In genomic region chr2:18672766-18673164, GRCm38 (mm10) we compare ENCODE assay signal across 7 mouse cellular contexts. TPM values are rescaled to one million over a fixed set of nuclear protein-coding genes. Genes with fewer than 3 reads are reported as not detected.
A peak's percentile ranks its signal among the peaks of the same experiment; 100 is the strongest.
DNase-seq lines count a peak whose midpoint lies in the region; ATAC-seq lines count a peak whose summit lies in the region.

No protein-coding gene starts in this region.

- ATAC-seq in lung, embryonic 16.5 days (ENCODE audit: low read depth), result no peak
- 0 out of 2 replicates have a peak, but pooled peaks have one; percentile 0 for ATAC-seq in hindbrain, embryonic 13.5 days (ENCODE audit: low FRiP score)
- ATAC-seq in monocyte, adult 5-6 weeks (replicated peaks; ENCODE audit: insufficient number of reproducible peaks, low FRiP score, low TSS enrichment, poor library complexity, severe bottlenecking), result no peak

- WGBS in lung, embryonic 16.5 days, result under 1% methylated on average over 11 of the region's 11 CpGs
- 1% methylated on average over 11 of the region's 11 CpGs for WGBS in hindbrain, embryonic 13.5 days
- 1% methylated on average over 11 of the region's 11 CpGs for WGBS in midbrain, embryonic 10.5 days

- H3K9ac ChIP-seq in lung, embryonic 16.5 days (ENCODE audit: low read length), result peak overlapping the region; percentile 87
- peak overlapping the region; percentile 99 for H3K9ac ChIP-seq in hindbrain, embryonic 13.5 days

- peak overlapping the region; percentile 99 for H3K27ac ChIP-seq in lung, embryonic 16.5 days (ENCODE audit: low read length)
- H3K27ac ChIP-seq in brown adipose tissue, adult 24 weeks (replicated peaks; ENCODE audit: low read depth, low read length), result peak overlapping the region; percentile 86
- H3K27ac ChIP-seq in hindbrain, embryonic 13.5 days, result peak overlapping the region; percentile 100
- peak overlapping the region; percentile 99 for H3K27ac ChIP-seq in midbrain, embryonic 10.5 days (replicated peaks)

- peaks cover 9% of the 10 kb centered on the region for H3K4me1 ChIP-seq in lung, embryonic 16.5 days (replicated peaks; ENCODE audit: control insufficient read depth, insufficient read depth, low read length)
- peaks cover 3% of the 10 kb centered on the region; the same call in 1 of the 2 replicates for H3K4me1 ChIP-seq in brown adipose tissue, adult 24 weeks (ENCODE audit: control insufficient read depth, insufficient read depth, insufficient read length, low read length)
- H3K4me1 ChIP-seq in hindbrain, embryonic 13.5 days (replicated peaks), result peaks cover 22% of the 10 kb centered on the region
- peaks cover 32% of the 10 kb centered on the region for H3K4me1 ChIP-seq in midbrain, embryonic 10.5 days

- no peak for DNase-seq in lung, adult 18-20 months
- DNase-seq in midbrain, embryonic 10.5 days (ENCODE audit: low spot score), result no peak
- DNase-seq in c-Kit-positive CD71-positive TER-119-positive erythroid progenitor cells, embryonic 14.5 days (ENCODE audit: low spot score), result no peak

- H3K27me3 ChIP-seq in lung, embryonic 16.5 days (ENCODE audit: control insufficient read depth, insufficient read depth, low read depth, low read length), result no peaks in the 10 kb centered on the region
- peaks cover 13% of the 10 kb centered on the region for H3K27me3 ChIP-seq in hindbrain, embryonic 13.5 days
- peaks cover 61% of the 10 kb centered on the region for H3K27me3 ChIP-seq in midbrain, embryonic 10.5 days (ENCODE audit: low read depth, poor library complexity, severe bottlenecking)

- no peaks in the 10 kb centered on the region for H3K36me3 ChIP-seq in lung, embryonic 16.5 days (ENCODE audit: control insufficient read depth, insufficient read depth, low read length)
- no peaks in the 10 kb centered on the region for H3K36me3 ChIP-seq in hindbrain, embryonic 13.5 days
- H3K36me3 ChIP-seq in midbrain, embryonic 10.5 days, result no peaks in the 10 kb centered on the region

- H3K9me3 ChIP-seq in lung, embryonic 16.5 days (ENCODE audit: control insufficient read depth, low read length), result no peaks in the 10 kb centered on the region
- H3K9me3 ChIP-seq in hindbrain, embryonic 13.5 days, result no peaks in the 10 kb centered on the region
- no peaks in the 10 kb centered on the region for H3K9me3 ChIP-seq in midbrain, embryonic 10.5 days (replicated peaks)

- H3K4me3 ChIP-seq in lung, embryonic 16.5 days (ENCODE audit: low read length), result peak overlapping the region; percentile 73
- H3K4me3 ChIP-seq in brown adipose tissue, adult 24 weeks (ENCODE audit: insufficient read depth, low read depth, low read length), result peak overlapping the region; percentile 95
- H3K4me3 ChIP-seq in hindbrain, embryonic 13.5 days, result peak overlapping the region; percentile 88
- H3K4me3 ChIP-seq in midbrain, embryonic 10.5 days, result peak overlapping the region; percentile 81

- peak overlapping the region; percentile 66 for H3K4me2 ChIP-seq in lung, embryonic 16.5 days (ENCODE audit: low read depth, low read length)
- peak overlapping the region; percentile 68 for H3K4me2 ChIP-seq in hindbrain, embryonic 13.5 days

RNA-seq across cellular contexts. Expression of gene Commd3, which starts 0.6 kb away (rescaled TPM):
- 201 and 219 TPM in 2 replicates for polyA plus RNA-seq in lung, embryonic 16.5 days (2015; fragmentation: Nextera tagmentation; extraction: Ambion mirVana)
- 194 and 268 TPM in 2 replicates for polyA plus RNA-seq in brown adipose tissue, adult 24 weeks (2012; ENCODE audit: insufficient read depth, insufficient read length, missing spikeins)
- 207 and 214 TPM in 2 replicates for polyA plus RNA-seq in hindbrain, embryonic 13.5 days (2015; fragmentation: Nextera tagmentation; extraction: Ambion mirVana)
- polyA plus RNA-seq in midbrain, embryonic 10.5 days (2016; fragmentation: Nextera tagmentation; extraction: Ambion mirVana), result 82.0 and 101 TPM in 2 replicates
- total RNA-seq in monocyte, adult 5-6 weeks (2017), result 140 to 146 TPM (median 144 TPM) in 3 replicates

RNA-seq across cellular contexts. Expression of gene Bmi1, which starts 4.1 kb away (rescaled TPM):
- 20.8 TPM in 2 replicates for polyA plus RNA-seq in lung, embryonic 16.5 days (2015; fragmentation: Nextera tagmentation; extraction: Ambion mirVana)
- polyA plus RNA-seq in brown adipose tissue, adult 24 weeks (2012; ENCODE audit: insufficient read depth, insufficient read length, missing spikeins), result 26.7 and 42.4 TPM in 2 replicates
- polyA plus RNA-seq in hindbrain, embryonic 13.5 days (2015; fragmentation: Nextera tagmentation; extraction: Ambion mirVana), result 30.5 and 32.7 TPM in 2 replicates
- 25.5 and 26.6 TPM in 2 replicates for polyA plus RNA-seq in midbrain, embryonic 10.5 days (2016; fragmentation: Nextera tagmentation; extraction: Ambion mirVana)
- 34.3 to 41.0 TPM (median 36.4 TPM) in 3 replicates for total RNA-seq in monocyte, adult 5-6 weeks (2017)

RNA-seq across cellular contexts. Expression of gene Spag6, which starts 21.1 kb away (rescaled TPM):
- 0.15 TPM in 1 of 2 replicates, not detected in the other for polyA plus RNA-seq in lung, embryonic 16.5 days (2015; fragmentation: Nextera tagmentation; extraction: Ambion mirVana)
- polyA plus RNA-seq in brown adipose tissue, adult 24 weeks (2012; ENCODE audit: insufficient read depth, insufficient read length, missing spikeins), result not detected in 2 replicates
- 0.16 and 0.32 TPM in 2 replicates for polyA plus RNA-seq in hindbrain, embryonic 13.5 days (2015; fragmentation: Nextera tagmentation; extraction: Ambion mirVana)
- polyA plus RNA-seq in midbrain, embryonic 10.5 days (2016; fragmentation: Nextera tagmentation; extraction: Ambion mirVana), result 0.10 and 0.51 TPM in 2 replicates
- total RNA-seq in monocyte, adult 5-6 weeks (2017), result 1.6 TPM in 1 of 3 replicates, not detected in the others
